Mouse (Mus musculus) bone marrow, adult 2 months (tissue): Measurements from ENCODE around the gene Pik3ip1.

Experiments used
- CTCF ChIP-seq: fragments of 200-500 bp; IDR thresholded peaks from 2 replicates; pipeline ENCODE4 v1.5.1; 2011; ENCODE audit warnings: low read length, control low read depth; ENCODE audit not compliant: control insufficient read depth, insufficient read depth
- POLR2A ChIP-seq: fragments of 200-500 bp; IDR thresholded peaks from 2 replicates; pipeline ENCODE4 v1.6.1; 2011; ENCODE audit warnings: low read depth, mild to moderate bottlenecking, control low read depth, low read length, borderline replicate concordance; ENCODE audit not compliant: control insufficient read depth

DNA sequence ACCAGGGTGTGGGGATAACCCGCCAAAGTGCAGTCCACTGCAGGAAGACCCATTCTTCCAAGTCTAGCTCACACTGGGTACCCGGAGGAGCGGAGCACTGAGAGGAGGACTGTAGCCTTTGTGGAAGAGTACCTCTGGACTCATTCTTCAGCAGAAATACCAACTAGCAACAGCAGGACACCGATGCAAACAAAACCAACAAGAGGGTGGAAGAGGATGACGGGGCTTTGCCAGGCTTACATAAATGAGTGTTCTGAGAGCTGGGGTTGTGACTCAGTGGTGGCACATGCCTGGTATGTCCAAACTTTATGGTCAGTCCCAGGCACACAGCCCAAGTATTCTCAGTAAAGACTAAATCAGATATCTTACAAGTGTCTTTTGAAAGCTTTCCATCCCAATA is 29.1 kb upstream of the Pik3ip1 start:
- TF ChIP-seq CTCF (no peak), POLR2A (no peak)
